In the genomic region with DNA sequence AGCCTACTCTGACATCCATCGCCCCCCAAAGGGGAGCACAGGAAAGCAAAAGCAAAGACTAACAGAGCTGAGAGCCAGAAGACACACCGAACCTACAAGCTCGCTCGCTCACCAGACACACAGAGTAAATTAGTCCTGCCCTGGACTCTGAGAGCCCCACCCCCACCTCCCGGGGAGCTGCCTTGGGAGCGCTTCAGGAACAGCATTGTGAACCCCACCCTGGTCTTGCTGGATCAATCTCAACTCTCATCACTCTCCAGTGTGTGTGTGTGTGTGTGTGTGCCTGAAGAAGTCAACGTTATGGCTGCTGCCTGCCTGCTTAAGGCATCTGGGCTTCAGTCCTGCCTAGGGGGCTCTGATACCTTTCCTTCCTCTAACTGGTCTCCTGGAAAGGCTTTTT, we compare ENCODE assay signal across 9 mouse cellular contexts. TPM values are rescaled to one million over a fixed set of nuclear protein-coding genes. Genes with fewer than 3 reads are reported as not detected.
DNase-seq lines count a peak whose midpoint lies in the region; ATAC-seq and TF ChIP-seq lines count a peak whose summit lies in the region.
"Had no signal": no experiment of that assay in that cellular context is flagged by ENCODE, and none has a peak within 500 bp of the region (broad histone marks: within the 10 kb centered on the region; RNA-seq: fewer than 3 reads in every experiment).

No protein-coding gene starts in this region.

- H3K9me3 ChIP-seq in forebrain, postnatal 0 days (ENCODE audit: low read length), result no peaks in the 10 kb centered on the region
- no peaks in the 10 kb centered on the region for H3K9me3 ChIP-seq in forebrain, embryonic 14.5 days (replicated peaks; ENCODE audit: control insufficient read depth, low read length)

- peak overlapping the region; percentile 15 for H3K4me2 ChIP-seq in forebrain, postnatal 0 days (ENCODE audit: low read depth)
- no peak overlapping the region for H3K4me2 ChIP-seq in forebrain, embryonic 14.5 days (ENCODE audit: low read length)

- 16% methylated on average over 7 of the region's 7 CpGs for WGBS in forebrain, postnatal 0 days
- WGBS in forebrain, embryonic 14.5 days, result 17% methylated on average over 7 of the region's 7 CpGs

- intact Hi-C loops in heart, postnatal 36 days (cut with DNase I), result loop anchor here (5.0 to 10.0 kb wide), 3 partner anchors 182 to 212 kb away; no protein-coding TSS in a partner anchor
- intact Hi-C loops in left cerebral cortex, postnatal 25 days (cut with DNase I), result loop anchor here (5.0 kb wide), 2 partner anchors 105 to 215 kb away; no protein-coding TSS in a partner anchor

- ATAC-seq in forebrain, postnatal 0 days, result no peak
- ATAC-seq in forebrain, embryonic 14.5 days, result no peak

- no peak overlapping the region for H3K4me3 ChIP-seq in forebrain, postnatal 0 days (ENCODE audit: low read depth, low read length)
- no peak overlapping the region for H3K4me3 ChIP-seq in forebrain, embryonic 14.5 days (ENCODE audit: low read depth, low read length)

- H3K4me1 ChIP-seq in forebrain, postnatal 0 days (ENCODE audit: insufficient read depth), result peaks cover 8% of the 10 kb centered on the region
- H3K4me1 ChIP-seq in forebrain, embryonic 14.5 days (ENCODE audit: control insufficient read depth, insufficient read depth, low read length), result peaks cover 13% of the 10 kb centered on the region

- no peak overlapping the region for H3K9ac ChIP-seq in forebrain, postnatal 0 days
- H3K9ac ChIP-seq in forebrain, embryonic 14.5 days (ENCODE audit: low read length), result no peak overlapping the region

- H3K27me3 ChIP-seq in forebrain, postnatal 0 days (ENCODE audit: insufficient read depth, low read length), result no peaks in the 10 kb centered on the region
- H3K27me3 ChIP-seq in forebrain, embryonic 14.5 days (replicated peaks; ENCODE audit: control insufficient read depth, insufficient read depth, low read length), result no peaks in the 10 kb centered on the region
- H3K27me3 ChIP-seq: CH12.LX had no signal

- no peak overlapping the region for H3K27ac ChIP-seq in forebrain, postnatal 0 days (ENCODE audit: low read depth, low read length)
- H3K27ac ChIP-seq in forebrain, embryonic 14.5 days (ENCODE audit: low read depth, low read length), result no peak overlapping the region

- no peaks in the 10 kb centered on the region for H3K36me3 ChIP-seq in forebrain, postnatal 0 days (ENCODE audit: insufficient read depth)
- H3K36me3 ChIP-seq in forebrain, embryonic 14.5 days (ENCODE audit: control insufficient read depth, insufficient read depth, low read length), result no peaks in the 10 kb centered on the region

- TF ChIP-seq CTCF in forebrain, postnatal 0 days (IDR thresholded peaks at IDR 0.05; ENCODE audit: low read depth), result no peak

- DNase-seq in forebrain, postnatal 0 days, result no peak
- no peak for DNase-seq in forebrain, embryonic 14.5 days (ENCODE audit: low spot score)
- DNase-seq in right cerebral cortex, postnatal 4 days, result peak; percentile 19
- no peak for DNase-seq in right cerebral cortex, adult 2 months (ENCODE audit: low spot score in 2 of 2)
- peak; percentile 22 to 23 for DNase-seq in heart, postnatal 36 days
- peak; percentile 16 for DNase-seq in testis, postnatal 14 days (ENCODE audit: low spot score)
- no peak for DNase-seq in frontal cortex, postnatal 14 days (ENCODE audit: low spot score in 2 of 2)
- DNase-seq in left cerebral cortex, postnatal 25 days (ENCODE audit: low spot score in 2 of 2), result no peak

RNA-seq across cellular contexts. Expression of a gene that starts 1.7 kb away (rescaled TPM):
- 82.6 and 95.2 TPM in 2 replicates for total RNA-seq in forebrain, postnatal 0 days (2014; rRNA removed)
- polyA plus RNA-seq in forebrain, postnatal 0 days (2015; fragmentation: Nextera tagmentation; extraction: Ambion mirVana), result 7.0 and 10.8 TPM in 2 replicates
- polyA plus RNA-seq in forebrain, embryonic 14.5 days (2014; fragmentation: Nextera tagmentation; extraction: Ambion mirVana), result 5.1 and 5.8 TPM in 2 replicates
- 1 to 10 TPM; 3.1 to 3.7 TPM for total RNA-seq in heart, postnatal 36 days (2021)
- 100 to 1,000 TPM; 116 to 124 TPM for total RNA-seq in left cerebral cortex, postnatal 25 days (2021)

Comparison
In these comparisons a context has a peak if more than half of its experiments do, and no peak if none do; other contexts are left out.
1. DNase-seq: peak in right cerebral cortex, postnatal 4 days (single experiment), heart, postnatal 36 days (2 of 2) and testis, postnatal 14 days (single experiment); none in forebrain, postnatal 0 days (single experiment), forebrain, embryonic 14.5 days (single experiment), right cerebral cortex, adult 2 months (0 of 2), frontal cortex, postnatal 14 days (0 of 2) and left cerebral cortex, postnatal 25 days (0 of 2).
2. RNA of a gene that starts 1.7 kb away (total RNA-seq): 116 to 124 TPM in left cerebral cortex, postnatal 25 days and 82.6 to 95.2 TPM in forebrain, postnatal 0 days; 3.1 to 3.7 TPM in heart, postnatal 36 days; every median in the first group is over 10 times any median in the second.